Mouse (Mus musculus): Measurements from ENCODE around the gene Gm11937.

Gm11937 gene

GRCm38 (mm10) chr11:99581564-99581963 lies 28.4 kb downstream of the Gm11937 start:
- DNase-seq (ENCODE audit: low read depth, low spot score) = no peak

GRCm38 (mm10) chr11:99581051-99581450 lies 28.9 kb downstream of the Gm11937 start:
- no peak for DNase-seq (ENCODE audit: low read depth, low spot score)

GRCm38 (mm10) chr11:99580636-99581035 lies 29.4 kb downstream of the Gm11937 start, which contains the start of gene Krtap1-5:
Gene Krtap1-5 (minus strand): TSS chr11:99581016.
- DNase-seq (ENCODE audit: low read depth, low spot score) = no peak

- DNase-seq (ENCODE audit: low read depth, low spot score) = no peak
Measured at GRCm38 (mm10) chr11:99574106-99574505, 35.9 kb downstream of the Gm11937 start.

GRCm38 (mm10) chr11:99573164-99573563 lies 36.8 kb downstream of the Gm11937 start:
- no peak for DNase-seq (ENCODE audit: low read depth, low spot score)

- DNase-seq (ENCODE audit: low read depth, low spot score) = no peak
Measured at GRCm38 (mm10) chr11:99566530-99566929, 43.5 kb downstream of the Gm11937 start, which contains the start of gene Krtap3-1. Gene Krtap3-1 (minus strand): TSS chr11:99566630.

- DNase-seq (ENCODE audit: low read depth, low spot score) = no peak
Measured at GRCm38 (mm10) chr11:99562580-99562979, 47.4 kb downstream of the Gm11937 start.
